7 mouse cellular contexts compared by ENCODE assay signal in genomic region chr11:116463833-116464232, GRCm38 (mm10). TPM values are rescaled to one million over a fixed set of nuclear protein-coding genes. Genes with fewer than 3 reads are reported as not detected.
DNase-seq lines count a peak whose midpoint lies in the region.

No protein-coding gene starts in this region.

- 14% methylated on average over 2 of the region's 2 CpGs for WGBS in limb, embryonic 10.5 days

- peak; percentile 85 to 90 for DNase-seq in adrenal gland, adult 18-20 months (ENCODE audit: low spot score in 2 of 2)
- DNase-seq in cerebellum, postnatal 4 days (ENCODE audit: low spot score in 2 of 2), result peak; percentile 82 to 83
- DNase-seq in gastrocnemius, postnatal 14 days, result peak; percentile 90
- DNase-seq in kidney, adult 18-20 months, result peak; percentile 84
- DNase-seq in limb, embryonic 10.5 days (ENCODE audit: low spot score), result peak; percentile 95
- DNase-seq in monocyte, adult 2 months (ENCODE audit: low read depth in 1 of 2, low spot score in 2 of 2), result peak; percentile 38 to 64
- DNase-seq in spleen, postnatal 4 days (ENCODE audit: low spot score in 2 of 2), result peak; percentile 81 to 94

- no peaks in the 10 kb centered on the region for H3K9me3 ChIP-seq in limb, embryonic 10.5 days (replicated peaks)

- H3K36me3 ChIP-seq in limb, embryonic 10.5 days, result 0 out of 2 replicates have a peak, but pooled peaks cover 1% of the 10 kb centered on the region

- no peaks in the 10 kb centered on the region for H3K27me3 ChIP-seq in limb, embryonic 10.5 days (ENCODE audit: low read depth, poor library complexity, severe bottlenecking)

- intact Hi-C loops in gastrocnemius, postnatal 14 days (cut with DNase I; ENCODE audit: low total_unique reads), result loop anchor here (5.0 kb wide), 1 partner anchor 237 kb away; no protein-coding TSS in a partner anchor

- peaks cover 12% of the 10 kb centered on the region for H3K4me1 ChIP-seq in limb, embryonic 10.5 days

- peak overlapping the region; percentile 64 for H3K27ac ChIP-seq in limb, embryonic 10.5 days

- no peak overlapping the region for H3K4me3 ChIP-seq in limb, embryonic 10.5 days

RNA-seq across cellular contexts. Expression of gene Qrich2, which starts 2.2 kb away (rescaled TPM):
- not detected for total RNA-seq in adrenal gland, adult 18-20 months (2021)
- total RNA-seq in gastrocnemius, postnatal 14 days (2021), result not detected
- 0.36 and 0.44 TPM in 2 replicates for polyA plus RNA-seq in limb, embryonic 10.5 days (2016; fragmentation: Nextera tagmentation; extraction: Ambion mirVana)

RNA-seq across cellular contexts. Expression of gene Ubald2, which starts 29.9 kb away (rescaled TPM):
- total RNA-seq in adrenal gland, adult 18-20 months (2021), result 10 to 100 TPM; 19.1 to 22.5 TPM
- 10 to 100 TPM; 42.6 to 58.9 TPM for total RNA-seq in gastrocnemius, postnatal 14 days (2021)
- 44.1 and 51.8 TPM in 2 replicates for polyA plus RNA-seq in limb, embryonic 10.5 days (2016; fragmentation: Nextera tagmentation; extraction: Ambion mirVana)

RNA-seq across cellular contexts. Expression of gene Prpsap1, which starts 30.2 kb away (rescaled TPM):
- 100 to 1,000 TPM in 1 of 2 experiments, 10 to 100 TPM in 1; 67.7 to 102 TPM for total RNA-seq in adrenal gland, adult 18-20 months (2021)
- 10 to 100 TPM; 22.4 to 24.6 TPM for total RNA-seq in gastrocnemius, postnatal 14 days (2021)
- polyA plus RNA-seq in limb, embryonic 10.5 days (2016; fragmentation: Nextera tagmentation; extraction: Ambion mirVana), result 203 and 209 TPM in 2 replicates

RNA-seq across cellular contexts. Expression of gene Rnf157, which starts 51.0 kb away (rescaled TPM):
- 1 to 10 TPM; 3.7 to 6.8 TPM for total RNA-seq in adrenal gland, adult 18-20 months (2021)
- total RNA-seq in gastrocnemius, postnatal 14 days (2021), result 10 to 100 TPM; 38.3 to 48.7 TPM
- 11.1 and 18.3 TPM in 2 replicates for polyA plus RNA-seq in limb, embryonic 10.5 days (2016; fragmentation: Nextera tagmentation; extraction: Ambion mirVana)
